Mouse (Mus musculus) G1E (cell line): ENCODE measurements around the gene Casp3.

ENCODE experiments used
- CTCF ChIP-seq: IDR thresholded peaks from 2 replicates; pipeline ENCODE4 v1.5.1; 2012; ENCODE audit warnings: low read depth, low read length, inconsistent platforms, mixed read lengths
- GATA1 ChIP-seq: IDR thresholded peaks from 2 replicates; pipeline ENCODE4 v1.6.1; 2012; ENCODE audit warnings: borderline replicate concordance, low read length, inconsistent platforms, mixed read lengths
- POLR2AphosphoS5 ChIP-seq: IDR thresholded peaks from 2 replicates; pipeline ENCODE4 v1.6.1; 2012; ENCODE audit warnings: low read depth, low read length, inconsistent platforms; ENCODE audit not compliant: insufficient replicate concordance
- TAL1 ChIP-seq: conservative IDR thresholded peaks from 2 replicates; pipeline ENCODE4 v1.6.1; 2012; ENCODE audit warnings: low read depth, low read length, inconsistent platforms, mixed read lengths

- TF ChIP-seq CTCF, result no peak
- TF ChIP-seq TAL1, result no peak
- TF ChIP-seq POLR2AphosphoS5, result no peak
- no peak for TF ChIP-seq GATA1
Measured at GRCm38 (mm10) chr8:46568942-46569341, 48.1 kb upstream of the Casp3 start.
